Mouse (Mus musculus) embryo, embryonic 10.5 days (tissue): ENCODE measurements around the gene Rpl28.

Experiments
- DNase-seq: peaks from one replicate; pipeline ENCODE4 v3.0.0-alpha.2; 2015; ENCODE audit warnings: low spot score

Rpl28 gene

DNA sequence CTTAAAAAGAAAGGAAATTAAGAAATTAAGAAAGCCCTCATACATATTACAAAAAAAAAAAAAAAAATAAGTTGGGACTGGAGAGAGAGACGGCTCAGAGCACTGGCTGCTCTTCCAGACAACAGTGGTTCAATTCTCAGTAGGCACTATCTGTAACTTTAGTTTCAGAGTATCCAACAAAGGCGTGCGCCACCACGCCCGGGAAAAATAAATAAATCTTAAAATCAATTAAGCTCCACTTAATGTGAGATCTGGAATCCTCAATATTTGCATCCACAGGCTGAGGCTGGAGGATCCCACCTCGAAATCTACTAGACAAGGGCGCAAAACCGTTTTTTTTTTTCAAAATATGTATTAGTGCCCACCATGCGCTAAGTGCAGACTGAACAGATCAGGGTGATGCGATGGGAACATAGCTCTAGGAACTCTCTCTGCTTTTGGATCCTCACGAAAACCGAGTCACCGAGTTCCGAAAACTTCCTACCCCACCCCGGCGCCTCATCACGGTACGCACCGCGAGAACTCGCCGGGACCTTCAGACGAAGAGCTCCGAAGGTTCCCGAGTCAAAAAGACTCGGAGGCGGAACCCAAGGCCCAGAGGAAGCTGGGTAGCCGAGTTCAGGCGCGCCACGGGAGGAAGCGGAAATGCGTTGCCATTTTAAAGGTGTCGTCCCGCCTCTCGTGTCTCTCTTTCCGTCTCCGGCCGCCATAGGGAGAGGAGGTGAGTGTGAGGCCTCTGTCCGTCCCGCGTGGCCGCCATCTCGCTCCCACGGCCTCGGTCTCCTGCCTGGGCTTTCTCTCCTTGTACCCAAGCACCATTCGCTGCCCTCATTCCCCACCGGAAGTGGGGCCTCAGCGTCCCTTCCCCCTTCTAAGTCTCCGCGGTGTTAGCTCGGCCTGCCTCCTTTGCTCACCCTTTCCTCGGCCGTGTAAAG is at the start of gene Rpl28:
Rpl28 (plus strand) TSS at position 597 of the 935 bp plus-strand sequence.
- peak; percentile 99 for DNase-seq

DNA sequence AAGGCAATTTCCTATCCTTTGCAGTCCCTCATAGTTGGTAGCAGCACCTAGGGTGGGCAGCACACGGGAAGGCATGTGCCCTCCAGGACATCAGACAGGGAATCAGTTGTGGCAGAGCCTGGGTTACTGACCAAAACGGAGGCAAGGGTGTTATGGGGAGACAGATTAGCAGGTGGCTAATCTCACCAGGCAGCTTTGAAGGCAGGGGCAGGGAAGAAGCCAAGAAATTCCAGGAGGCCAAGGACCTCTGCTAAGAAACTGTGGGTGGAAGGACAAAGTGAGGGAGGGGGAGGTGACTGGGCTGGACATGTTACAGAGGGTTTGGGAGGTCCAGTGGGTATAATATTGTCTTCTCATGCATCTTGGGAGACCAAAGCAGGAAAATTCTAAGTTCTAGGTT is 49.3 kb upstream of the Rpl28 start:
- DNase-seq, result no peak

DNA sequence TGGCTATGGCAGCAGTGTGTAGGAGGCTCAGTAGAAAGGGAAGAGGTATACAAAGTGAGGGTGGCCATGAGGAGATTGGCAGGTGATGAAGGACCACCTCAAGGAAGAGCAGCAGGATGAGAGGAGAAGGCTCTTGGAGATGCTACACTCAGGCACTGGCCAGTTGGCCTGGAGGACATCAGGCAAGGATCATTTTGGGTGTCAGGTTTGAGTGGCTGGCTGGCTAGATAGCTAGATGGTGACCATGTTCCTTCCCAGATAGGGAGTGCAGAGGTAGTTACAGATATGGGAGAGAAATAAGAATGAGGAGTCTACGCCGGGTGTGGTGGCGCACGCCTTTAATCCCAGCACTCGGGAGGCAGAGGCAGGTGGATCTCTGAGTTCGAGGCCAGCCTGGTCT is 47.8 kb upstream of the Rpl28 start:
- no peak for DNase-seq

DNA sequence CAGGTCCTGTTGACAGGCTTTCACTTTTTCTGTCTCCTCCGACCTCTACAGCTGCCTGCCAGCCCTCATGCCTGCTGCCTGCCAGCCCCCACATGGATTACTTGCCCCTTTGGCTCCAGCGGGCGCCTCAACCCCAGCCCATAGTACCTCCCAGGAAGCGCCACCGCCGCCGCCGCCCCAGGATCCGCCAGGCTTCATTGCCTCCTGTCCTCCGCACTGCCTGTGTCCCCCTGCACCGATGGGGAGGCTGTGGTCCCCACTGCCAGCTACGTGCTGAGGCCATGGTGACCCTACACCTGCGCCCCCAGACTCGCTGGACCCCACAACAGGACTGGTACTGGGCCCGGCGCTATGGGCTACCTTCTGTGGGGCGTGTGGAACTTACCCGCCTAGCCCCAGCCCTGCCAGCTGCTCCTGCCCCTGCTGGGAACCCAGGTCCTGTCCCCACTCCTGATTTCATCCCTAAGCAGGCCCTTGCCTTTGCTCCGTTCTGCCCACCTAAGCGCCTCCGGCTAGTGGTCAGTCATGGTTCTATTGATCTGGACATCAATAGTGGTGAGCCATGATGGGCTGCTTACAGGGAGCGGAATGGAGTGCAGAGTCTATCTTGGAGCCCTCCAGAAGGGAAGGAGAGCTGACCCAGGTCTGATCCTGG is 46.2 kb upstream of the Rpl28 start:
- DNase-seq, result no peak

DNA sequence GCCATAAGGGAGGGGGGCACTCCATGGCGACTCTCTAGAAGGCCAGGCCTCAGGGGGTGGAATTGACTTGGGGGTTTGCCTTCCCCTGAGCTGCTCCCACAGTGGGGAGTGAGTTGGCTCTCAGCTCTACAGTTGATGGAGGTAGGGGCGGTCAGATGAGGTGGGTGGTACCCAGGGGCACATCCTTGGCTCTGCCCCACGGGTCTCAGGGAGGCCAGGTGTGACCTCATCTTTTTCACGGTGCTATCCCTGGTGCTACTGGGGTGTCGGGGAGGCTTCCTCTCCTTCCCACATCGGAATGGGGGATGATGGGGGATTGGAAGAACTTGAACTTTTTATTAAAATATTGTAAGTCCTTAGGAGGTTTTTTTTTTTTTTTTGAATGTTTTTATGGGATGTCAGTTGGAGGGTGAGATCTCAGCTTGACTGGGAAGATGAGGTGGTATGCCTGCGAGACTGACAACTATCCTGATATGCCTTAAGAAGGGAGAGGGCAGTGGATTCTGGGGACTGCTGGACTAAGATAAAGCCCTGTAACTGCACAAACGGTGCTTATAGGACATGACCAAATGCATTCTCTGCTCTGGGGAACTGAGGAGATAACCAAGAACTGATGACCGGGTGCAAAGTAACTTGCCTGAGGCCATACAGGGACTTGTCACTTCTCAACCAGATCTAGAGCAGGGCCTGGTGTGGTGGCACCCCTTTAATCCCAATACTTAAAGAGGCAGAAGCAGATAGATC is 45.3 kb upstream of the Rpl28 start:
- no peak for DNase-seq

DNA sequence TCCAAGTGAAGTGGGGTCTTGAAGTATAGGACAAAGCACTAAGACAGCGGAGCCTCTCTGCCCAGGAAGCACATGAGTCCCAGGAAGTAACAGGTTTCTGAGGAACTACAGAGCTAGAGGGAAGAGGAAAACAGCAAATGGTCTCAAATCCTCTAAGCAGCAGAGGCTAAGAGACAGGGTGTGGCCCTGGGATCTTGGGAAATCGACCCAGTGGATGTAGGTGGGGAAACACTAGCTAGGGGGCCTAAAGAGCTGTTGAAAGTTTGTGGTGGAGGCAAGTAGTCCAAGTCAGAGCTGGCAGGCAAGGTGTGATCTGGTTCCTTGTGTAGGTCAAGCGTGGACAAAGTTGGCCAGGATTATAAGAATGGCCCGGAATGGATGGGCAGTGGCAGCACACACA is 44.4 kb upstream of the Rpl28 start:
- no peak for DNase-seq

DNA sequence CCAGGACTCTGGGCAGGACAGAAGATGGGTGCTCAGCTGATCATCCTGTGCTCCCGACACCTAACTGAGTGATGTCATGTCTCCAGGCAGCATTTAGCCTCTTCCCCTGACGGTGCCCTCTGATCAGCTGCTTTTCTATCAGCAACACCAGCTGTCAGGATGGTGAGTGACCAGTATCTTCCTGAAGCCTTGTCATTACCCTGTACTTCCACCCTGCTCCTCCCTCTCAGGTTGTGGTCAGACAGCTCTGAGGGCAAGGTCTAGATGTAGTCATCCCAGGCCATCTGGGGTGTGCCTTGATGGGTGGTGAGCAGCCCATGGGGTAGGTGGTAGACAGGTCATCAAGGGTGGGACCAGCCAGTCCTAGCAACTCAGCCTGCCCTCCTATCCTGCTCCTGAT is 43.5 kb upstream of the Rpl28 start:
- no peak for DNase-seq

DNA sequence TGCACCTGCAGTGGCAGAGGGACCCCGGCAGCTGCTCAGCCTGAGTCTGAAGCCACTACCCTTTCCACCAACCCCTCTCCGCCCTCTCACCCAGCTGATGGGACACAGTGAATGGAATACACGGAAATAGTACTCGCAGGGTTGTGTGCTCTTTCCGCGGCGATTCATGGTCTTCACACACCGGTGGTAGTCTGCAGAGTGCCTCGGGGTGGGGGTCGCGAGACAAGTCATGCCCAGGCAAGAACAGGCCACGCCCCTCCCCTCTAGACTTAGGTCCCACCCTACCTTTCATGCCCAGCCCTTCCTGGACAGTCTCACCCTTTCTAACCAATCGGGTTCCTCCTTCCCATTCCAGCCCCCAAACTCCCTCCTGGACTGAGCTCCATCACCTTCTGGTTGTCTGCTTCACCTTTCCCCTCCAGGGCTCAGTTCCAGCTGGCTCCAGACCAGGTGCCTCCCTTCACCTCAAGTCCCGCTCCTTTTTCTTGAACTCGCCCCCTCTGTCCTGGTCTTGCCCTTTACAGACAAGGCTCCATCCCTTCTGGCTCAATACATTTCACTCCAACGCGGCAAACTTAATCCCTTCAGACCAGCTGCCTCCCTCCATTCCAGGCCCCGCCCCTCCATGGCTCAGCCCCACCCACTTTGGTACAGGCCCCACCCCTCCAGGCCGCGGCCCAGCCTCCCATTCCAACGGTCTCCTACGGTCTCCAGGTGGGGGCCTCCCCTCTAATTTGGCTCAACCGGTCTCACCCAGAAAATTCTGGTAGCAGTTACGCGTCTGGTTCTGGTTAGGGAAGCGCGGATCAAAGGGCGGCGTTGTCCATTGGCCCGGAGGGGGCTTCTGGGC is 40.5 kb upstream of the Rpl28 start:
- DNase-seq, result peak; percentile 70

DNA sequence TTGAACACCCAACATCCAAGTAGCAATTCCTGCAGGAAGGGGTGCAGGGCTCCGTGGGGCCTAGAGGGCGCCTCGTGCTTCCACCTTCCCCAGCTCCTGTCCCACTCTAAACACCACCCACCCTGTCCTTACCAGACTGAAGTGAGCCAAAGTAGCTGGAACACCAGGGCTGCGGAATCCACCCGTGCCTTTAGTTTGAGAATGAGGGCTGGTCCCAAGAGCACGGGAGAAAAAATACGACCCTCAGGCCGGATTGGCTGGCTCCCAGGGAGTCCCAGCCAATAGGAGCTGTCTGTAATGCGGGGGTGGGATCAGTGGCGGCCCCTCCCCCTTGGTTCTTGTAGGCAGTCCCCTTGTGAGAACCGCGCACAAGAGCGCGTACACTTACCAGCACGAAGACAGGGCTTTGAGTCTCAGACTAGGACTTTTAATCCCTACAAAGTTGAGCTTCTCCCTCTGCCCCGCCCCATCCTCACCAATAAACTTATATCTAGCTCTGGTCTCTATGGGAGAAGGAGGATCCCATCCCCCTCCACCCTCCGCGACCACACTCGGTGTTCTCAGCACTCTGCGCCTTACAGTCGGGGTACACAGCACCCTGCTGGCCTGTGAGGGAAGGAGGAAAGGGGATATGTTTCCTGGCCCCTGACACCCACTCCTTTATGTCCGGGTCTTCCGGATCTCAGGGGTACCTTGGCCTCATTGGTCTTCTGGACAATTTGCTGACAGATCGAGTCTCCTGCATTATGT is 39.7 kb upstream of the Rpl28 start, which contains the start of gene Cox6b2:
Cox6b2 (minus strand) TSS at position 274 of the 750 bp plus-strand sequence.
- DNase-seq, result peak; percentile 96

DNA sequence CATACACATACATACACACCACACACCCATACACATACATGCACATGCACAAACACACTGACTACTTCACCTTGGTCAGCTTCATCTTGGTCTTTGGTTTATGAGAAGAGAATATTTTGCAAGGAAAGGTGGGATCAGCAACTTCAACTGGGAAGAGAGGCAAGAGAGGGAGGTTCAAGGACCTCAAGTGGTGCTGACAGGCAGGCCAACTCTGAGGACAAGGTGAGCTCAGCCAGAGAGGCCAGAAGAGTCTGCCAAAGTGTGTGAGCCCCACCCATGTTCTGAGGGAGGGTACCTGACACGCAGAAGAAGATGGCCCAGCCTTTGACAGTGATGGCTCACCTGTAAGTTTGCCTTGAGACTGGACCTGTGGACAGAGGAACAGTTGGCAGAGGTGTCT is 33.0 kb upstream of the Rpl28 start:
- DNase-seq, result no peak

DNA sequence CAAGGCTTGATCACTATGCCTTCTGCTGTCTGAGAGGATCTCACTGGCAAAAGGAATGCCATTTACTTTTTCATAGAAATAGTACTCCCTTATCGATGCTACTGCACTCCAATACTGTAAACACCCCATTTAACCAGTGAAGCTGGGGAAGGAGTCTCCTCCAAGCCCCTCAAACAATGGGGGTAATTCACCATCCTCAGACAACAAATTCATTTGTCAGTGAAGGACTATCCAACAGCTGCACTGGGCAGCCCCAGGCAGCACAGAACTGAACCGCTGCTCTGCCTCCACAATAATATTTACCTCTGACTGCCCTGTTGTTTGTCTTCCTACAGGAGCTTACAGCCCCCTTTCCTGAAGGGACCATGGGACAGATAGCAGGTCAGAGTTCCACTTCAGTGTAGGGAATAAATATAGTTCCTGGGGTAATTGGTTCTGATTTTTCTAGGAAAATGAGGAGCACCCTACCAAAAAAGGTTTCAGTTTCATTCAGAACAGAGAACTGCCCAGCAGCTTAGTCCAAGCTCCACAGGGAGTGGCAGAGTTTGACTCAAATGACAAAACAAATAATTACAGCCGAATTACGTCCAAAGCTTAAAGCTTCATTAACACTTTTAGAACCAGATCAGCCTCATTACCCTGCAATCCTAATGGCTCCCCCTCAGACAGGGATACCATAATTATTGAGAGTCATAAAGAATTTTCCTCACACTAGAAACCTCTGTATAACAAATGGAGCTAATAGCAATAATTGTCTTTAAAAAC is 27.5 kb upstream of the Rpl28 start:
- no peak for DNase-seq

DNA sequence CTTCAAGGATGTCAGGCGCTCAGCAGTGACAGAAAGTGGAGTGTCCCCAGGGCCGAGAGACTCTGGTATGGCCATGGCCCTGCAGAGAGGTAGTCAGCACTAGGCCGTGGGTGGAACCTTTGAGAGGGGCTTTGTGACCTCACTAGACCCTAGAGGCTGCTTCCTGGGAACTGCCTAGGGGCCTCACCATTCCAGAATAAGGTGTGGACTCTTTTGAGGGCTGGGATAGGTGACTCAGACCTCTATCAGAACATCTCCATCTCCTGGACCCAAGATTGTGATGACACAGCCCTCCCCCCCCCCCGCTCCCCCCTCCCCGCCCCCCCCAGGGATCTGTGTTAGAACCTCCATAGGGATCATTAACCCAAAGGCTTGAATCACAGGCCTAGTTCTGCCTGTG is 21.5 kb upstream of the Rpl28 start, which contains the start of gene Fam71e2:
Fam71e2 (minus strand) TSS at position 101 of the 400 bp plus-strand sequence.
- DNase-seq, result no peak

DNA sequence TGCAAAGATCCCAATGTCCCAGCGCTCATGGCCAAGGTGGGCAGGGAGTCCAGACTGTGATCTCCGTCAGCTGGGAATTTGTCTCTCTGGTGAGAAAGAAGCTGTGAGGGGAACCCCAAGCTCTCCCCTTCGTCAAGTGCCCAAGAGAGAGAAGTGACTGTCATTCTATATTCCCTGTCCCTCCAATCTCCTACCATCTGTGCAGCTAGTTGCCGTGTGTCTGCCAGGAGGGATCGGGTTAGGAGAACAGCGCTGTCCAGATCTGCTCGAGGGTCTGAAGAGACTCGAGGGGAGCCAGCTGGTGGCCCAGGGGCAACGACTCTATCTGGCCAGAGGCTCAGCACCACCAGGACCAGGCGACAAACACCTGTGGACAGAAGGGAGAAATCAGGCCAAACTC is 16.5 kb upstream of the Rpl28 start:
- no peak for DNase-seq

DNA sequence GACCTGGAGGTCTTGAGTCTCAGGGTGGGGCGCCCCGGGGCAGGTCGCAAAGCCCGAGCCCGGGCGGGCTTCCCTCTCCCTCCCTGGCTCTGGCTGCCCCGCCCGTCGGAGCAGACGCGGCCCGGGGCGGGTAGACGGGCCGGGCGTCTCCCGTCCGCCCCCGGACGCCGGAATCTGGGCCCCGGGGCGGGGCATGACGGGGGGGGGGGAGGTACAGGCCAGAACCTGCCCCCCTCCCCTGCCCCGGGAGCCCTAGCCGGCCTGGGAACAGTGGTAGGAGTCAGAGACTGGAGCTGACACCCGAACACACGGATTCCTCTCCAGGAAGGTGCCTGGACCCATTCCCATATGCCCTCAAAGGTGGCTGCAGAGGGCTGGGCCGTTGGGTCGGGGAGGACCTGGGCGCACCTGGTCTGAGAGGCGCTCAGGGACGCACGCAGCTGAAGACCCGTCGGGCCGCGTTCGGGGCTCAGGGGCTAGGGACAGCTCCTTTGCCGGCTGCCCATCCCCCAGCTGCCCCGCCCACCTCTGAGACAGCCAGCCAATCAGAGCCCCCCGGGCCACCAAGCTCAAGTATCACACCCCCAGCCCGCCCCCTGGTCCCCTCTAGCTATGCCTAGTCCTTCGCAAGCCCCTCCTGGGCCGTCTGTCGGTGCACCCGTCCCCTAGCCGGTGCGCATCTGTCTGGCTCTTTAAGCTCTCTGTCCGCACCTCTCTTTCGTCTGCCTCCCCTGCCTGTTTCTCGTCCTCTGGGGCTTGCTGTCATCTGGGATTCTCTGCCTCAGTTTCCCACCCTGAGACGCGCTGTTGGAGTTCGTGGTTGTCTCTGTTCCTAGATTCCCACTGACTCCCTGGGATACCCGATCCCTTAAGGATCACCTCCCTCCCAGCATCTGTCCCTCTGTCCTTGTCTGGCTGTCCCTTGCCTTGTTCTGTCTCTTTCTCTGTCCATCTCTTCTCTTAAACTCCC is 15.5 kb upstream of the Rpl28 start:
- peak; percentile 89 for DNase-seq

DNA sequence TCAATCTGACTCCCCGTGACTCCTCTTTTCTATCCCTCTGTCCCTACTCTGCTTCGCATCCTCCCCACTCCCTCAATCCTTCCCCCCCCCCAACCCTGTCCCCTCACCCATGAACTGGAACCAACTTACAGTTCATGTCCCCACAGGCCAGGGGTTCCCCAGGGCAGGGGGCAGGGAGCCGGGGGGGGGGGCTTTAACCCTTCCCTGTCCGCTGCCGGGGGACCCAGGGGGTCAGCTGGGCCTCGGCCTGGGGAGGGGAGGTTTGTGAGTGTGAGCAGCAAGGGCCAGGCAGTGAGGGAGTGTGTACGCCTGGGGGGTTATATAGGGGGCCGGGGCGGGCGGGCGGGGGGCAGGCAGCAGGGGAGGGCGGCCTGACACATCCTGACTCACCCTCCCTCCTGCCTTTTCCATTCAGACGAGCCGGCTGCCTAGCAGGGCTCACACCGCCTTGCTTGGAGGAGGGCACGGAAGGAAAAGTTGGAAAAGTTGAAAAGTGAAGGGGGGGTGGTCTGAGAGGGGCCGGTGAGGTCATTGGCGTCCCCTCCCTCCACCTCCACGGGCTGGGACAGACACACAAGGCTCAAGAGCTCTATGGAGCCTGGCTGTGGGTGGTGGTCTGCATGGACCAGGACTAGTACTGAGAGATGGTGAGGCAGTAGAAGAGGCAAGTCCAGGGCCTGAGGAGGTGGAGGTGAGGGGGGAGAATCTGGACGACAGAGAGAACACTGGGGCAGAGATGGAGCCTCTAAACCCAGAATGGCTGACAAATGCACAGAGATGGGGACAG is 14.6 kb upstream of the Rpl28 start:
- no peak for DNase-seq

DNA sequence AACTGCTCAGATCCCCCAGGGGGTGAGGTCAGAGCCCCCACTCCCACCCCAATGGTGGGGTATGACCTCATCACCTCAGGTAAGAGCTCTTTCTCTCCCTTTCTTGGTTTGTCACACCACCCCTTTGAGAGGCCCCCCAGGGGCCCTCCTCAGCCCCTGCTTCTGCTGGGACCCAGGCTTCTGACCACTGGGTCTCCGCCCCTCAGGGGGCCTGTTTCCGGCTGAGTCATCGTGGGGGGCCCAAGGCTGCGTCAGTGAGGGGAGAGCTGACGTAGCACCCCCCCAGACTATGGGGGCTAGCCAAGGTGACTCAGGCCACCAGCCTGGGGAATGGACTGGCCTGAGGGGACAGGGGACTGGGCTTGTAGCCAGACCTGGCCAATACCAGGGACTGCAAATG is 12.8 kb upstream of the Rpl28 start:
- no peak for DNase-seq

DNA sequence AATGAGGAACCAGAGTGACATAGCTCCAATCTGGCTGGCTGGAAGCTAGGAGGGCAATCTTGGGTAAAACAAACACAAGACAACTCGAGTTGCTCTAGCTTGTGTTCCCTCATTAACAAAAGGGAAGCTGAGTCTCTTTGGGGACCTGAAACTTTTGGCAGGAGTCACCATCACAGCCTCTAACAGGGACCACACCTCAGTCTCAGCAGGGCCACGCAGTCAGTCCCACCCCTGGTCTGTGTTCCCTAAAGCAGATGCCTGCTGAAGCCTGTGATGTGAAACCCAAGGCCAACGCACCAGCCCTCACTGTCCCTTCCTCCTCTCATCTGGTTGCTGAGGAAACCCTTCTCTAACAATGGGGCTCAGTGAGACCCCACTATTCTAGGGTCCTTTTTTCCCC is 10.5 kb upstream of the Rpl28 start:
- no peak for DNase-seq

DNA sequence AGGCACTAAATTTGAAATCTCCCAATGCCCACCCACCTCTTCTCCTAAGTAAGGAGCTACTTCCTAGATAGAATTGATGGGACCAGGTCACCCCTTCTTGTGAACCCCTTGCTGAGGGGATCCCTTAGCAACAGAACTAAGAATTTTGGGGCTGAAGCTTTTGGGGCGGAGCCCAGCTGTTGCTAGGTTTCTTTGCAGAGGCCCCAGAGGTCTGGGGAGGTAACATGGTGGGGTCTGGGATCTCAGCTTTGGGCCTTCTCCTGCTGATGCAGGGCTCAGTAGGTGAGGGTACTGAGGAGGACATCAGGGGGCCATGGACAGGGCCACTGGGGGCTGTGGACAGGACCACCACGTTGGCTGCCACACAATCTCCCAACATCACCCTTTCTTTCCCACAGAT is 9.9 kb upstream of the Rpl28 start, which contains the start of the genes Il11 and Tmem190:
Il11 (minus strand) TSS at position 101 of the 400 bp plus-strand sequence.
Tmem190 (plus strand) TSS at position 179 of the 400 bp plus-strand sequence.
- DNase-seq, result no peak
